Mouse (Mus musculus) erythroblast, adult 5-6 weeks (primary cell): ENCODE results near the gene Elovl6. TPM values are rescaled to one million over a fixed set of nuclear protein-coding genes. Genes with fewer than 3 reads are reported as not detected.
A peak's percentile ranks its signal among the peaks of the same experiment; 100 is the strongest.

Experiments
- ATAC-seq: replicated peaks from 2 replicates; pipeline ENCODE4 v1.8.0; 2016; ENCODE audit warnings: moderate number of reproducible peaks, mild to moderate bottlenecking, moderate TSS enrichment, inconsistent platforms; ENCODE audit not compliant: poor library complexity, low FRiP score, severe bottlenecking
- total RNA-seq, 2 experiments: library from RNA; stranded (forward) in 1 of 2; stranded (reverse) in 1 of 2; fragments of 150-400 nt in 1 of 2; fragments of 200-764, 138-1000 nt in 1 of 2; gene quantifications; 2 replicates each; pipeline versions ENCODE4 v1.2.3 to v1.2.4; 2015 to 2017; ENCODE audit warnings: low replicate concordance in 2 of 2

Gene Elovl6
- total RNA-seq (2015; ENCODE audit: low replicate concordance) (3.7 and 5.2 TPM in 2 replicates), total RNA-seq (2017; ENCODE audit: low replicate concordance) (0.70 and 1.6 TPM in 2 replicates)

- ATAC-seq: no peak
These were observed at the start of gene Elovl6 for GRCm38 (mm10) chr3:129532180-129532864. Gene Elovl6, plus strand, starts transcription at chr3:129532355.

DNA sequence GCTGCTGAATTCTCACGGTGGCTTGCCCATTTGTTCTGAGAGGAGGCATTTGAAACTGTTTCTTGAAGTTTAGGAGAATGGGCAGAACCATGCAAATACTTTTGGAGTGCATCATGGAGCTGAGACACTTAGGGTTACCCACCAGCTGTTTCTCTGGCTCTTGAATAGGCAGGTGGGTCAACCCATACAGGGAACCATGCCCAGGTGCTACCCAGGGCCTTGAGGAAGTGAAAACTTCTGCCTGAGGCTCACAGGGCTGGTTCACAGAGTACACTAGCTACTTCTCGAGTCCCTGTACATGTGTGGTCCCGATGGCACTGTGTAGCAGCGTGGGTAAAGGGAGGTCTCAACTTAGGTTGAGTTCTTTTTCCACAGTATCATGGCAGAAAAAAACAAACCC is 43.4 kb upstream of the Elovl6 start:
- ATAC-seq: no peak

- ATAC-seq: no peak
These were observed 38.0 kb upstream of the Elovl6 start for GRCm38 (mm10) chr3:129494123-129494522.

DNA sequence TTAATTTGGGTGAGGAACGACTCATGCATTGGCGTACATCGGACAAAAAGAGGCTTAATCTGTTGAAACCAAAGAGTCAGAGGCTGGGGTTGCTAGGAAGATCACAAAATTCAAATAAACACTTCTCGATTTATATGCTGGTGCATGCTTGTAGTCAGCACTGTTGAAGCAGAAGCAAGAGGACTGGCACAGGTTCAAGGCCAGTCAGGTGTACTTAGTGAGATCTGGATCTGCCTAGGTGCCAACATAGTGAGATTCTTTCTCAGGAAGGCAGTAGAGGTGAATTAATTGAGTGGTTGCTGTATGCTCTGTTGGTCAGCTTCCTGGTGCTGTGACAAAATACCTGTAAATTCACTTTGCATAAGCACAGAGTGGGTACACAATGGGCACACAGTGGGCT is 37.4 kb upstream of the Elovl6 start:
- no peak for ATAC-seq

DNA sequence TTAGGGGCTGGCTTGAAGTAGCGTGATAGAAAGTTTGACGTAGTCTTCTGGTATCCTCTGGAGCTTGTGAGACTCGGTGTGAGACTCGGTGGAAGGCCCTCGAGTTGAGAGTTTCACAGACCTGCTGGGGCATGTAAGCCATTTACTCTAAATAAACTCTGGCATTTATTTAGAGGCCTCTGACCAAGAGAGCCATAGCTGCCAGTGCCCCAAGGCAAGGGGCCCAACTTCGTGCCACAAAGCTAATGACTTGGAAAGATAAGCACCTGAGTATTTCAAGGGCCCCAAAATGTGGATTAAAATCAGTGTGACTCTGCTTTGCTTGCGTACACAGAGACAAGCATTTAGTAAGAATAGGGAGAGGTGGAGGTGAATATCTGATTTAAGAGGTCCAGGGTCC is 28.4 kb upstream of the Elovl6 start:
- no peak for ATAC-seq

DNA sequence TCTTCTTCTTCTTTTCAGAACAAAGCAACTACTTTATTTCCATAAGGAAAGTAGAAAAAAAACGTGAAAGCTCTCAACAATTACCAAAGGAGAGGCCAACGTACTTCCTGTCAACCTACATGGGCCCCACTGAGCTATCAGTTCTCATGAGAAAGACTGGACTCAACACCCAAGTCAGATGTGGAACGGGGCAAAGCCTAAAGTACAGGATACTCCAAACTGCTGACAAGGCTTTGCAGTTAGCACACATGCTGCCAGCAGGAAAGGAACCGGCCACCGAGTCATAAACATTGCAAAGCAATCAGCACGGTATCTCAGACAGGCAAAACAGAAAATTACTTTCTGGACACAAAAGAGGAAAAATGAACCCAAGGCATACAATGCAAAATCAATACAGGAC is 27.2 kb upstream of the Elovl6 start:
- no peak for ATAC-seq

DNA sequence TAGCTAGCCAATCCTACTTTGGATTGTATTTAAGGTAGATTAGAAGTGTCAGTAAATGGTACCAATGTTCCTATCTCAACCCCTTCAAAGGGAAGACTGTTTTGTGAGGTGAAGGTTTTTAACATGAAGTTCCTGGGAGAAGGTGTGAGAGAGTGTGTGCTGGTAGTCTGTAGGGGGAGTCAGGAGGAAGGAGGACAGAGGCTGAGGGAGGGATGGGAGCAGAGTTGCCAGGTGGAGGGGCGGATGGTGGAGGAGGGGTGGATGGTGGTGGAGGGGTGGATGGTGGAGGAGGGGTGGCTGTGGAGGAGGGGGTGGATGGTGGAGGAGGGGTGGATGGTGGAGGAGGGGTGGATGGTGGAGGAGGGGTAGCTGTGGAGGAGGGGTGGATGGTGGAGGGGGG is 24.4 kb upstream of the Elovl6 start:
- no peak for ATAC-seq

- no peak for ATAC-seq
These were observed 23.6 kb upstream of the Elovl6 start for GRCm38 (mm10) chr3:129508571-129508970.

GRCm38 (mm10) chr3:129509725-129510124 is 22.4 kb upstream of the Elovl6 start:
- no peak for ATAC-seq

DNA sequence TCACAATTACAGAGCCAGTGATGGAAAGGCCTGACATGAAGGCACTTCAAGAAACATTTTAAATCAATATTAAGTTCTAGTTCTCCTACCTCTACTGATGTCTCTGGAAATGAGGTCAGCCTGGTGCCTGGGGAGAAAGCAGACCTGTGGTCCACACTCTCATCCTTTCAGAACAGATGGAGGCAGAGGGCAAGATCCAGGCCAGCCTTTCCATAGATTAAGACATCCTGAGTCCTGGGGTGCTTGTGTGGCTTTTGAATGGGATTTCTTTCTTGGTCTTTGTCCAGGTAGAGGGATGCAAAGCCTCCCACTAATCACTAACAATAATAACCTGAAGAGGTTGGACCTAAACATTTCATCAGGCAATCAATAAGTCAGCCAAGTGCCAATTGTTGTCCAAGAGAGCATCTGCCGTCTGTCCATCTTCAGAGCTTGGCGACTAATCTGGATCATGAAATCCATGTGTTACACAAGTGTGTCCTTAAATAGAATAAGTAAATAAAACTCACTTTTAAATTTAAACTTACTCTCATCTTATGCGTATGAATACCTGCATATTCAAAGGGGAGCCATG is 16.2 kb upstream of the Elovl6 start:
- no peak for ATAC-seq

DNA sequence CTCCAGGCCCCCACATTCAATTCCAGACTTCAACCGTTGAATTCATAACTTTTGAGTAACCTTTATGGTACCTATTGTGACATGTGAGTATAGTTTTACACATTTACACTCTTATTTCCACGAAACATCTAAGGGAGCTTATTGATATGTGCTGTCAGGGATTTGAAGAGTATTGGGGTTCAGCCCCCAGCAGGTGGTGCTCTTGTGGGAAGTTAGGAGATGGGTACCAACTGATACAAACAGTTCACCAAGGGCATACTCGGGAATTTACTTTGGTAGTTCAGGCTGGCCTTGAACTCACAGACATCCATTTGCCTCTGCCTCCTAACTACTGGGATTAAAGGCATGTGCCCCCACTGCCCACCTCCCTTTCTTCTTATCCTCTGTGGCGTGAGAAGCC is 11.7 kb upstream of the Elovl6 start:
- no peak for ATAC-seq

GRCm38 (mm10) chr3:129523456-129524143 is 8.6 kb upstream of the Elovl6 start:
- no peak for ATAC-seq

DNA sequence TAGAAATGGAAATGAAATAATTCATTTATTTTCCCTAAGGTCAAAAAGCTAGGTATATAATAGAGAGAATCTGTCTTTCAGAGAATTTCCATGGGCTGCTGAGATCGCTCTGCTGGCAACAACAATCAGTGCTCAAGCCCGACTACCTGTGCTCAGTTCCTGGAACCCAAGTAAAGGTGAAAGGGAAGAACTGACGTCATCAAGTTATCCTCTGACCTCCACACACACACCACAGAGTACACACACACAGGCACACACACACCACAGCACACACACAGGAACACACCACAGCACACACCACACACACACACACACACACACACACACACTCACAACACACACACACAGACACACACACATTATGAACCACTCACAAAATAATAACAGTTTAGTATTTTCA is 5.1 kb upstream of the Elovl6 start:
- ATAC-seq: no peak

- no peak for ATAC-seq
These were observed 2.8 kb upstream of the Elovl6 start for GRCm38 (mm10) chr3:129529311-129529710.

DNA sequence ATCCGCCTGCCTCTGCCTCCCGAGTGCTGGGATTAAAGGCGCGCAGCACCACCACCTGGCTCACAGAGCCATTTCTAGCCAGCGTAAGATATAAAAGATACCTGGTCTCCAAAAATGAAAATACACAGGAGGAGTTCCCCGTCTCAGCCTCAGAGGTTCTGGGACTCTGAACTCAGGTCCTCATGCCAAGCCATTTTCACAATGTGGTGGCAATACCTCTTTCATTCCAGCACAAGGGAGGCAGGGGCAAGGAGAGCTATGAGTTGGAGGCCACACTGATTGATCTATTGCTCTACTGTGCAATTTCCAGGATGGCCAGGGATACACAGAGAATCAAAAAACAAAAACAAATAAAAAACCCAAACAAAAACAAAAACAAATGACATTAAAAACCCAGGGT is 1.7 kb upstream of the Elovl6 start:
- no peak for ATAC-seq

- peak; percentile 44; the same call in 1 of the 2 replicates for ATAC-seq
These were observed 949 bp downstream of the Elovl6 start for GRCm38 (mm10) chr3:129532865-129533742.

DNA sequence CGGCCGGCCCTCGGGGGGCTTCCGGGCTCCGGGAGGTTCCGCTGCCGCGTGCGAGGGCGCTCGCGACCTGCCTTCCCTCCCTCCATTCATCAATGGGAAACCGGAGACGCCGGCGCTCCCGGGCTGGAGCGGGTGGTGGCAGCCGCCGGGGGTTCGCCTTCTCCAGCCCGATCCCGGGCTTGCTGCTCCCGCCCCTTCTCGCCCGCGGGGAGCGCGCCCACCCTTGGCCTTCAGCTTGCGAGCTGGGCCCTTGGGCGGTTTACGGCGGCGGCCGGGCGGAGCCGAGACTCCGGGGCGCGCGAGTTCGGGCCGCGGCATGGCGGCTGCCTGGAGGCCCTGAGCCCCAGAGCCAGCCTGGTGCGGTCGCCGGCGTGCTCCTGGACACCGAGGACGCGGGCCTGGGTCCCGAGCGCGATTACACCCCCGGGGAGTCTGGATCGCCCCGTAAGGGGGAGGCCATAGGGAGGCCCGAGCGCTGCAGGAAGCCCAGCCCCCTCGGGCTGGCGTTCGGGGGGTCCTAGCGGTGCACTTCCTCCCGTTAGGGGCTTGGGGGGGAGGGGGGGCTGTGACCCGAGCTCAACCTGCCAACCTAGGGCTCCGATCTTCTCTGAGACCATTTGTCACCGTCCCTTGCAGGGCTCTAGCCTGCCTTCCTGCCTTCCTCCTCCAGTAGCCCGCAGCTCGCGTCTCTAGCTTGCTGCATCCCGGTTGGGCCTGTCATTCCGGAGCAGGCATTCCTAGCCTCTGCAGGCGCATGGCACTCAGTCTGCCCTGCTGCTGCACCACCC is 1.8 kb downstream of the Elovl6 start:
- no peak for ATAC-seq

DNA sequence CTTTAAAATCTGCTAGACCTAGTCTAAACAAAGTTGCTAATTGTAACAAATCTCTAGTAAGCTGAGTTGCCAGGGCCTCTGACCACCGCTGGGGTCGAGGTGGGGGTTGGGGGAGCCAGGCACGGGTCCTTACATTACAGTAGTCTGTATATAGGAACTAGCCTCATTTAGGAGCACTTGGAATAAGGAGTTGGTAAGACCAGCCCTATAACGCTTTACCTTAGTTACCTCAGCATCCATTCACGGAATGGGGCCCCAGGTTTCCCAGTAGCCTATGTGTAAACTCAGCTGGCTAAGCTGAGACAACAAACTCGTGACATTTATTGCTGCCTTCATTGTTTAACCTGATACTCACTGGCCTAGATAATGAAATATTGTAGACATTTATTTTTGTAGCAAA is 3.3 kb downstream of the Elovl6 start:
- no peak for ATAC-seq

DNA sequence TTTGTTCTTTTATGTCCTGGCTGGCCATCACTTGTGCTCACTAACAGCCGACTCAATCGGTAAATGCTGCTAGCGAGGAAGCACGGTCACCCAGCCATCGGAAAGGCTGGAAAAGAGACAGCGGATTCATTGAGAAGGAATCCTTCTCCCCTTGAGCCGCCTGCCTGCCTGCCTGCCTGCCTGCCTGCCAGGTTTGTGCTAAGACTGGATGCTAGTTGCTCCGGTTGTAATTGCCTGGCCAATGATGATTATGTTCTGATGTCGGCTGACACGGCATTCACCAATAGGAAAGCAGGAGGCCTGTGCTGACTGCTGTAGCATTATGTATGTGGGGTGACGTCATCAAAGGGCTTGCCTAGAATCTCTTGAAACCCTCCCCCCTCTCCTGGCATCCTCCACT is 4.0 kb downstream of the Elovl6 start:
- peak; percentile 96 for ATAC-seq
